Mouse (Mus musculus) layer of hippocampus, adult 8-10 months (tissue): Measurements from ENCODE around the gene Ptgdr2. TPM values are rescaled to one million over a fixed set of nuclear protein-coding genes. Genes with fewer than 3 reads are reported as not detected.

Experiments
- DNase-seq, 2 experiments: peaks; one replicate each; pipeline ENCODE4 v3.0.0; 2022; ENCODE audit warnings: low spot score in 2 of 2
- total RNA-seq, 4 experiments: library from RNA; stranded (reverse); gene quantifications; 2 replicates each; pipeline ENCODE4 v1.2.4; 2022

The Ptgdr2 gene
- total RNA-seq, result under 1 TPM in 2 of 4 experiments, not detected in 2; 0.16 to 0.35 TPM

- no peak for DNase-seq
These were observed at the start of gene Ptgdr2 for GRCm38 (mm10) chr19:10937110-10937563. Ptgdr2 (plus strand) TSS chr19:10937160.

GRCm38 (mm10) chr19:10892201-10892600 is 44.8 kb upstream of the Ptgdr2 start:
- no peak for DNase-seq

- peak; percentile 97 to 98 for DNase-seq
These were observed 41.9 kb upstream of the Ptgdr2 start, which contains the start of gene Prpf19 for GRCm38 (mm10) chr19:10895016-10895528. Prpf19 (plus strand) TSS chr19:10895231.

GRCm38 (mm10) chr19:10895708-10896107 is 41.3 kb upstream of the Ptgdr2 start:
- DNase-seq, result no peak

GRCm38 (mm10) chr19:10896849-10897248 is 40.1 kb upstream of the Ptgdr2 start:
- DNase-seq, result no peak

- no peak for DNase-seq
These were observed 39.5 kb upstream of the Ptgdr2 start for GRCm38 (mm10) chr19:10897491-10897890.

GRCm38 (mm10) chr19:10900315-10900714 is 36.6 kb upstream of the Ptgdr2 start:
- DNase-seq, result no peak

GRCm38 (mm10) chr19:10901046-10901445 is 35.9 kb upstream of the Ptgdr2 start:
- no peak for DNase-seq

- DNase-seq, result no peak
These were observed 32.4 kb upstream of the Ptgdr2 start for GRCm38 (mm10) chr19:10904512-10904911.

GRCm38 (mm10) chr19:10904927-10905727 is 31.8 kb upstream of the Ptgdr2 start:
- peak; percentile 55 to 83 for DNase-seq

- DNase-seq, result no peak
These were observed 31.3 kb upstream of the Ptgdr2 start for GRCm38 (mm10) chr19:10905728-10906000.

- peak in 1 of 2 experiments; percentile 53 for DNase-seq
These were observed 29.1 kb upstream of the Ptgdr2 start for GRCm38 (mm10) chr19:10907891-10908290.

- no peak for DNase-seq
These were observed 27.8 kb upstream of the Ptgdr2 start for GRCm38 (mm10) chr19:10909087-10909721.

GRCm38 (mm10) chr19:10914291-10914690 is 22.7 kb upstream of the Ptgdr2 start:
- no peak for DNase-seq

GRCm38 (mm10) chr19:10914870-10915269 is 22.1 kb upstream of the Ptgdr2 start:
- no peak for DNase-seq

GRCm38 (mm10) chr19:10916506-10916905 is 20.5 kb upstream of the Ptgdr2 start:
- no peak for DNase-seq

GRCm38 (mm10) chr19:10918321-10918991 is 18.5 kb upstream of the Ptgdr2 start:
- no peak for DNase-seq

GRCm38 (mm10) chr19:10920532-10920931 is 16.4 kb upstream of the Ptgdr2 start, which contains the start of gene Zp1:
Zp1 (minus strand) TSS chr19:10920632.
- no peak for DNase-seq

- DNase-seq, result no peak
These were observed 15.9 kb upstream of the Ptgdr2 start for GRCm38 (mm10) chr19:10921058-10921457.

GRCm38 (mm10) chr19:10924220-10924619 is 12.7 kb upstream of the Ptgdr2 start:
- no peak for DNase-seq

- DNase-seq, result no peak
These were observed 10.8 kb upstream of the Ptgdr2 start for GRCm38 (mm10) chr19:10926123-10926621.

- DNase-seq, result no peak
These were observed 10.3 kb upstream of the Ptgdr2 start for GRCm38 (mm10) chr19:10926666-10927065.
